Mouse (Mus musculus) monocyte, adult 5-6 weeks (primary cell): ENCODE measurements around the gene Adprhl1. TPM values are rescaled to one million over a fixed set of nuclear protein-coding genes. Genes with fewer than 3 reads are reported as not detected.
A peak's percentile ranks its signal among the peaks of the same experiment; 100 is the strongest.

Source experiments
- ATAC-seq: fragments of 153-309, 156-312 bp; replicated peaks from 2 replicates; pipeline ENCODE4 v1.8.0; 2017; ENCODE audit warnings: mild to moderate bottlenecking; ENCODE audit not compliant: low TSS enrichment, insufficient number of reproducible peaks, severe bottlenecking, poor library complexity, low FRiP score
- total RNA-seq: library from RNA; stranded (forward); fragments of 200-1000, 200-491, 200-594 nt; gene quantifications from 3 replicates; pipeline ENCODE4 v1.2.3, GENCODE M21; 2017

Gene Adprhl1
- total RNA-seq = not detected in 3 replicates

GRCm38 (mm10) chr8:13254019-13254418, at the start of gene Adprhl1:
Gene Adprhl1, minus strand, starts transcription at chr8:13254162.
- peak; percentile 38; the same call in 1 of the 2 replicates for ATAC-seq

GRCm38 (mm10) chr8:13301036-13301435, 47.1 kb upstream of the Adprhl1 start:
- no peak for ATAC-seq

- no peak for ATAC-seq
Observed at GRCm38 (mm10) chr8:13299571-13299970, 45.6 kb upstream of the Adprhl1 start.

GRCm38 (mm10) chr8:13293677-13294470, 39.9 kb upstream of the Adprhl1 start:
- ATAC-seq = no peak

- ATAC-seq = peak; percentile 51; the same call in 1 of the 2 replicates
Observed at GRCm38 (mm10) chr8:13292364-13292763, 38.4 kb upstream of the Adprhl1 start.

GRCm38 (mm10) chr8:13288646-13289045, 34.7 kb upstream of the Adprhl1 start:
- ATAC-seq = no peak

GRCm38 (mm10) chr8:13287692-13288623, 34.0 kb upstream of the Adprhl1 start, which contains the start of the genes Dcun1d2 and Tmco3:
Gene Dcun1d2, minus strand, starts transcription at chr8:13288131.
Gene Tmco3, plus strand, starts transcription at chr8:13288190.
- peak; percentile 82 for ATAC-seq

GRCm38 (mm10) chr8:13287304-13287691, 33.3 kb upstream of the Adprhl1 start:
- ATAC-seq = peak; percentile 88

GRCm38 (mm10) chr8:13283200-13283599, 29.2 kb upstream of the Adprhl1 start:
- no peak for ATAC-seq

- no peak for ATAC-seq
Observed at GRCm38 (mm10) chr8:13276941-13277447, 23.0 kb upstream of the Adprhl1 start.

GRCm38 (mm10) chr8:13272834-13273233, 18.9 kb upstream of the Adprhl1 start:
- ATAC-seq = no peak

- no peak for ATAC-seq
Observed at GRCm38 (mm10) chr8:13267566-13267965, 13.6 kb upstream of the Adprhl1 start.

- ATAC-seq = no peak
Observed at GRCm38 (mm10) chr8:13263376-13263775, 9.4 kb upstream of the Adprhl1 start.

- ATAC-seq = no peak
Observed at GRCm38 (mm10) chr8:13253413-13253812, 549 bp downstream of the Adprhl1 start.

GRCm38 (mm10) chr8:13252837-13253236, 1.1 kb downstream of the Adprhl1 start:
- ATAC-seq = no peak

- no peak for ATAC-seq
Observed at GRCm38 (mm10) chr8:13244343-13244880, 9.6 kb downstream of the Adprhl1 start.

- ATAC-seq = no peak
Observed at GRCm38 (mm10) chr8:13242985-13243870, 10.7 kb downstream of the Adprhl1 start.

GRCm38 (mm10) chr8:13240691-13241090, 13.3 kb downstream of the Adprhl1 start:
- no peak for ATAC-seq
